Comparison of ENCODE assay signal across 8 mouse cellular contexts in genomic region chr10:78438094-78438493, GRCm38 (mm10). TPM values are rescaled to one million over a fixed set of nuclear protein-coding genes. Genes with fewer than 3 reads are reported as not detected.
DNase-seq lines count a peak whose midpoint lies in the region; ATAC-seq and TF ChIP-seq lines count a peak whose summit lies in the region.

No protein-coding gene starts in this region.

- no peaks in the 10 kb centered on the region for H3K27me3 ChIP-seq in MEL (ENCODE audit: control insufficient read depth in 1 of 2, insufficient read depth in 2 of 2, low read length in 2 of 2)
- no peaks in the 10 kb centered on the region for H3K27me3 ChIP-seq in hindbrain, embryonic 10.5 days (ENCODE audit: insufficient read depth, poor library complexity, severe bottlenecking)

- no peak for TF ChIP-seq EP300 in MEL (IDR thresholded peaks at IDR 0.05; ENCODE audit: low read depth in 1 of 2, low read length in 2 of 2)

- H3K79me2 ChIP-seq in MEL (ENCODE audit: control insufficient read depth, insufficient read depth, low read length, poor library complexity): no peaks in the 10 kb centered on the region

- H3K9me3 ChIP-seq in MEL (replicated peaks; ENCODE audit: insufficient read depth, low read length): no peaks in the 10 kb centered on the region
- H3K9me3 ChIP-seq in hindbrain, embryonic 10.5 days: no peaks in the 10 kb centered on the region

- H3K27ac ChIP-seq in MEL (ENCODE audit: control insufficient read depth, low read depth, low read length): no peak overlapping the region
- H3K27ac ChIP-seq in hindbrain, embryonic 10.5 days: no peak overlapping the region

- H3K4me3 ChIP-seq in MEL (ENCODE audit: control insufficient read depth in 1 of 2, insufficient read depth in 1 of 2, low read depth in 2 of 2, low read length in 2 of 2): no peak overlapping the region
- H3K4me3 ChIP-seq in hindbrain, embryonic 10.5 days: no peak overlapping the region

- H3K9ac ChIP-seq in MEL (ENCODE audit: control insufficient read depth, low read depth, low read length, poor library complexity, severe bottlenecking): no peak overlapping the region

- no peaks in the 10 kb centered on the region for H3K4me1 ChIP-seq in MEL (ENCODE audit: control insufficient read depth in 1 of 2, insufficient read depth in 2 of 2, low read length in 2 of 2)
- no peaks in the 10 kb centered on the region for H3K4me1 ChIP-seq in hindbrain, embryonic 10.5 days (replicated peaks)

- TF ChIP-seq RAD21 in MEL (IDR thresholded peaks at IDR 0.05; ENCODE audit: low read depth, low read length): peak; percentile 59

- peak; percentile 60 for ATAC-seq in erythroid progenitor cell, adult 5-6 weeks (replicated peaks; ENCODE audit: low FRiP score, poor library complexity, severe bottlenecking)
- ATAC-seq in megakaryocyte progenitor cell, adult 5-6 weeks (replicated peaks; ENCODE audit: poor library complexity): peak; percentile 84

- no peak for TF ChIP-seq POLR2A in MEL (IDR thresholded peaks at IDR 0.05; ENCODE audit: control insufficient read depth in 1 of 2, insufficient read depth in 1 of 2, low read depth in 1 of 2, low read length in 2 of 2, poor library complexity in 1 of 2)

- peak; percentile 86 to 95 (median 92) for TF ChIP-seq CTCF in MEL (IDR thresholded peaks at IDR 0.05 in 2 of 3, conservative IDR thresholded peaks at IDR 0.05 in 1 of 3; ENCODE audit: control insufficient read depth in 1 of 3, insufficient read depth in 1 of 3, low read depth in 2 of 3, low read length in 3 of 3, poor library complexity in 1 of 3, severe bottlenecking in 1 of 3)

- WGBS in hindbrain, embryonic 10.5 days: 14% methylated on average over 5 of the region's 5 CpGs

- peaks cover 0 to 3% of the 10 kb centered on the region in 2 experiments; a peak in 2 of 4 replicates for H3K36me3 ChIP-seq in MEL (ENCODE audit: control insufficient read depth in 1 of 2, insufficient read depth in 2 of 2, low read length in 2 of 2)
- H3K36me3 ChIP-seq in hindbrain, embryonic 10.5 days: peaks cover 9% of the 10 kb centered on the region

- DNase-seq in MEL (ENCODE audit: low read depth, low spot score): peak; percentile 73
- DNase-seq in brain, adult 2 months (ENCODE audit: low read depth, low spot score): peak; percentile 78
- DNase-seq in hindbrain, embryonic 10.5 days (ENCODE audit: low spot score): peak; percentile 77
- DNase-seq in layer of hippocampus, postnatal 25 days (ENCODE audit: extremely low spot score in 1 of 2, low spot score in 1 of 2): peak; percentile 85 to 97
- peak; percentile 72 for DNase-seq in right cerebral cortex, adult 18-20 months
- DNase-seq in urinary bladder, adult 2 months (ENCODE audit: low spot score): peak; percentile 69

TF ChIP-seq in MEL, 35 proteins besides CTCF, POLR2A, EP300 and RAD21:
- peak; percentile 42; the same call in 1 of the 2 replicates for TF ChIP-seq ZC3H11A (IDR thresholded peaks at IDR 0.05; ENCODE audit: low read depth, low read length)
- TF ChIP-seq RCOR1 (IDR thresholded peaks at IDR 0.05; ENCODE audit: low read depth, low read length): no peak
- peak; percentile 73 for TF ChIP-seq SMC3 (IDR thresholded peaks at IDR 0.05; ENCODE audit: low read depth, low read length)

RNA-seq across cellular contexts. Expression of gene Cstb, which starts 12.6 kb away (rescaled TPM):
- total RNA-seq in MEL (2012; rRNA removed): 71.1 and 76.7 TPM in 2 replicates
- polyA plus RNA-seq in MEL (2012; ENCODE audit: insufficient read depth in 1 of 2, insufficient read length in 2 of 2, low read depth in 1 of 2, low replicate concordance in 2 of 2, missing spikeins in 1 of 2): 10 to 100 TPM in 1 of 2 experiments, not detected in 1; 71.9 TPM
- 14.3 TPM in 1 of 2 replicates, not detected in the other for total RNA-seq in erythroid progenitor cell, adult 5-6 weeks (2015; ENCODE audit: low replicate concordance)
- total RNA-seq in erythroid progenitor cell, adult 5-6 weeks (2017; ENCODE audit: low replicate concordance): 6.7 TPM in 1 of 2 replicates, not detected in the other
- polyA plus RNA-seq in hindbrain, embryonic 10.5 days (2016; fragmentation: Nextera tagmentation; extraction: Ambion mirVana): 117 and 129 TPM in 2 replicates
- total RNA-seq in layer of hippocampus, postnatal 25 days (2021): 10 to 100 TPM; 38.7 to 40.7 TPM
- 48.9 and 56.0 TPM in 2 replicates for total RNA-seq in megakaryocyte progenitor cell, adult 5-6 weeks (2015)
- total RNA-seq in megakaryocyte progenitor cell, adult 5-6 weeks (2017): 41.9 and 51.4 TPM in 2 replicates
- 205 and 261 TPM in 2 replicates for polyA plus RNA-seq in urinary bladder, adult 2 months (2012; rRNA removed)

RNA-seq across cellular contexts. Expression of gene Rrp1, which starts 25.3 kb away (rescaled TPM):
- total RNA-seq in MEL (2012; rRNA removed): 241 and 273 TPM in 2 replicates
- polyA plus RNA-seq in MEL (2012; ENCODE audit: insufficient read depth in 1 of 2, insufficient read length in 2 of 2, low read depth in 1 of 2, low replicate concordance in 2 of 2, missing spikeins in 1 of 2): 100 to 1,000 TPM in 1 of 2 experiments, not detected in 1; 417 TPM
- total RNA-seq in erythroid progenitor cell, adult 5-6 weeks (2015; ENCODE audit: low replicate concordance): 23.1 and 56.2 TPM in 2 replicates
- total RNA-seq in erythroid progenitor cell, adult 5-6 weeks (2017; ENCODE audit: low replicate concordance): 61.2 and 63.2 TPM in 2 replicates
- 322 and 331 TPM in 2 replicates for polyA plus RNA-seq in hindbrain, embryonic 10.5 days (2016; fragmentation: Nextera tagmentation; extraction: Ambion mirVana)
- 100 to 1,000 TPM; 332 to 335 TPM for total RNA-seq in layer of hippocampus, postnatal 25 days (2021)
- 56.7 and 60.6 TPM in 2 replicates for total RNA-seq in megakaryocyte progenitor cell, adult 5-6 weeks (2015)
- total RNA-seq in megakaryocyte progenitor cell, adult 5-6 weeks (2017): 336 and 416 TPM in 2 replicates
- 149 and 195 TPM in 2 replicates for polyA plus RNA-seq in urinary bladder, adult 2 months (2012; rRNA removed)

RNA-seq across cellular contexts. Expression of gene Pdxk, which starts 26.7 kb away (rescaled TPM):
- 23.0 and 28.7 TPM in 2 replicates for total RNA-seq in MEL (2012; rRNA removed)
- 10 to 100 TPM in 1 of 2 experiments, not detected in 1; 29.3 TPM for polyA plus RNA-seq in MEL (2012; ENCODE audit: insufficient read depth in 1 of 2, insufficient read length in 2 of 2, low read depth in 1 of 2, low replicate concordance in 2 of 2, missing spikeins in 1 of 2)
- 1.1 and 3.4 TPM in 2 replicates for total RNA-seq in erythroid progenitor cell, adult 5-6 weeks (2015; ENCODE audit: low replicate concordance)
- total RNA-seq in erythroid progenitor cell, adult 5-6 weeks (2017; ENCODE audit: low replicate concordance): 0.90 and 2.6 TPM in 2 replicates
- polyA plus RNA-seq in hindbrain, embryonic 10.5 days (2016; fragmentation: Nextera tagmentation; extraction: Ambion mirVana): 10.0 and 11.1 TPM in 2 replicates
- 10 to 100 TPM; 88.2 to 97.2 TPM for total RNA-seq in layer of hippocampus, postnatal 25 days (2021)
- total RNA-seq in megakaryocyte progenitor cell, adult 5-6 weeks (2015): 24.7 and 28.1 TPM in 2 replicates
- total RNA-seq in megakaryocyte progenitor cell, adult 5-6 weeks (2017): 18.8 and 19.9 TPM in 2 replicates
- 28.2 and 33.3 TPM in 2 replicates for polyA plus RNA-seq in urinary bladder, adult 2 months (2012; rRNA removed)
